Mouse (Mus musculus) mesoderm, embryonic 11.5 days (tissue): ENCODE measurements at regions not wholly inside any gene's neighbourhood (a gene's known extent, or its start where the extent isn't known, plus 50 kb on each side); places are given as distances from the start of the nearest gene placed in this dataset.
A peak's percentile ranks its signal among the peaks of the same experiment; 100 is the strongest.

Experiments
- DNase-seq: peaks from one replicate; pipeline ENCODE4 v3.0.0-alpha.2; 2012; ENCODE audit warnings: low read depth, low spot score

DNA sequence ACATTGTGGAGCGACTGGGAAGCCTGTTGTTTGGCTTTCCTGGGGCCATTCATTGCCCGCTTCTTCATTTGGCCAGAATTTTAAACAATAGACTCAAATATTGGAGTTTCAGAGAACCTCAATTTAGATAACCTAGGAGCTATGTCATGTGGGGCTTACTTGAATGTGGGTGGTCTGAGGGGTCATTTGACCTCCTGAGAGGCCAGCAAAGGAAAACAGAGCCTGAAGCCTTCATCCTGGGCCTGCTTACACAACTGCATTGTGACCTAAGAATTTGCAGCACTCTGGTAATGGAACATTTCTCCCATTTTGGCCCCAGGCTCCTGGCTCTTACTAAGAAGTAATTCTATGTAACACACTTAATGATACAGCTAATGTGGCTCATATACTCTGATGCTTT is 348.2 kb downstream of the Fat4 start:
- peak; percentile 30 for DNase-seq

- DNase-seq, result no peak
Measured at GRCm38 (mm10) chr3:39248712-39249111, 362.0 kb downstream of the Fat4 start.

DNA sequence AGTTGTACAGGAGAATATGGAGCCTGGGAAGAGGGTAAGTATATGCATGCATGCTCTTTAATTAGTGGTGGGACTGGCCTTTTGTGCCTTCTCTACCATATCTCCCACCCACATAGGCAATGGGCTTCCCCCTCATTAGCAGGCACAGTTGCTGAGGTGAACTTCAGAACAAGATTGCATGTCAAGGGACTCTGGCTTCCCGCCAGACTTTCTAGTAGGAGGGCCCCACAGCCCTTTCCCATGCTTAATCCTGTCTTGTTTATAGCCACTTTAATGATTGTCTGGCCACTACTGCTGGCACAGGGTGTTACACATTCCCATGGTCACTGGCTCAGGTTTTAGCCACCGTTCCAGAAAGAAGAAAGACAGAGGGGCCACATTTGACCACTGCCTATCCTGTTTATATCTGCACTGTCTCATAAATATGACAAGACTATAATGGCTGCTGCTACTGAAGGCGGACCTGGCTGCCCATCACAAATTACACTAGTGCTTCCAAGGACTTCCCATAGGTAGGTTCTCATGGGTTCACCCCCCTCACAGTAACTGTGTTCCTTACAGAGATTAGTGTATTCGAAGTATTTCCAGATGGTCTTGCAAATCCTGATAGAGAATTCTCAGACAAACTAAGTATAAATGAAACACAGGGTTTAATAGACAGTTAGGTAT is 362.6 kb downstream of the Fat4 start:
- no peak for DNase-seq

GRCm38 (mm10) chr3:39253076-39253475 is 366.3 kb downstream of the Fat4 start:
- no peak for DNase-seq

DNA sequence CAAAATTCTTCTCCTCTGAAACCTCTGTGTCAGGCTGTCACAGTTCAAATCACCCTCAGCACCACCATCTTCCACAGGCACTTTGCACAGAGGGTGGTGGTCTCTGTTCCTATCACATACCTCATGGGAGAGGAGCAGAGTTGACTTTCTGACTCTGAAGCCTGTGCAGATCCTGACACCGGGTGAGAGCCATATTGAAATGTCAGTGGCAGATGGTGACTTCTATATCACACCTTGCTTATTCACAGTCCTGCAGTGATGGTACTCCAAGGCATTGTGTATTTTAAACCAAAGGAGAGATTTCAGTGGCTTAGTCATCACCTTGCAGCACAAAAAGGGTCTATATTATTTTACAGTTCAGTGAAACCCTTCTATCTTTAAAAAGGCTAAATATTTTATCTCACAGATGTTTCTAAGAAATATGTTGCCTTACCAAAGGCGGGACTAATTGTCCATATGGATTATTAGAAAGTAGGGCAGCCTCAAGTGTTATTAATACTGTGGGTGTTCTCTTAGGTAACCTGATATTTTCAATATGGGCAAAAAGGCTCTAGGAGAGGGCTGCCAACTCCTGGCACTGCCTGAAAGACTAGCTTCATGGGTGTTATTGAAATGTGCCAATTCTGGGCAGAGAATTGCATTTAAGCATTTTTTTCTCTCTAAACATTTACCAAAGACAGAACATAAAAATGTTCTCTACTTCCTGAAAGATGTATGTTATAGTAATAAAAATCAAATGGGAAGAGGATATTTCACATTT is 378.1 kb downstream of the Fat4 start:
- no peak for DNase-seq

- DNase-seq, result no peak
Measured at GRCm38 (mm10) chr3:39265606-39266005, 378.9 kb downstream of the Fat4 start.

GRCm38 (mm10) chr3:39269388-39269787 is 382.6 kb downstream of the Fat4 start:
- no peak for DNase-seq

DNA sequence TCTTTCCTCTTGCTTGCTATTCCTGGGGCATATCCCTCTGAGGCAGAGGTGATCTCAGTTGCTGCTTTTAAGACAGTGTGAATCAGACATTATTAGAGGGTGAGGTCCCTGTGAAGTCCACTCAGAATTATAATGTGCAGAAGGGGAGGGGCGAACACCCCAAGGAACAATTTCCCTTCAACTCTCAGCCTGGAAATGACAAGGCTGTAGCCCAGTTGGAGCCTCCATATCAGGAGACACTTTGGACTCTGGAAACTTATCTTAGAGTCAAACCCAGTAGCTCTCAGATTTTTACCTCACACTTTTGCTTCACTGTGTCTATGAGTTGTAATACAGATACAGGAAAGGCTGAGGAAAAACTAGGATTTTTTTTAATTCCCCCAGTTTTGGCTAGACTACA is 385.9 kb downstream of the Fat4 start:
- DNase-seq, result no peak

- DNase-seq, result no peak
Measured at GRCm38 (mm10) chr3:39276897-39277296, 390.2 kb downstream of the Fat4 start.

- DNase-seq, result no peak
Measured at GRCm38 (mm10) chr3:39277310-39277709, 390.6 kb downstream of the Fat4 start.

- DNase-seq, result no peak
Measured at GRCm38 (mm10) chr3:39295255-39295654, 408.5 kb downstream of the Fat4 start.

DNA sequence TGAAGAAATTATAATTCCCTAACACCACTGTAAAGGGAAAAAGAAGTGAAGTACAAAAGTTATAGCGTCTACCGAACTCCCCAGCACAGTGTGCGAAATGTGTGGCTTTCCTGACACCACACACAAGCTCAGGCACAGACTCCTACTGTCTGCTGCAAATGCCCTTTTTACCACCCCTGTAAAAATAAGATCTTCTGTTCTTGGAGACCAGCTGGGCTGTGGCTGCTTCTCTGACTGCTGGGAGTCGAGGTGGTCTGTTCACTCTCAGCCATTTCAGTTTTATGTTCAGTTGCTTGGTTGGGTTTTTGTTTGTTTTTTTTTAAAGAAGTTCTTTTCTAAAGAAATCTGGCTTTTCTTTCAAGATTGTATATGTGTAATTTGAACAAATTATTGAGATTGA is 409.5 kb downstream of the Fat4 start:
- no peak for DNase-seq

- DNase-seq, result no peak
Measured at GRCm38 (mm10) chr3:39309487-39309886, 422.7 kb downstream of the Fat4 start.

- DNase-seq, result no peak
Measured at GRCm38 (mm10) chr3:39313563-39313962, 426.8 kb downstream of the Fat4 start.

DNA sequence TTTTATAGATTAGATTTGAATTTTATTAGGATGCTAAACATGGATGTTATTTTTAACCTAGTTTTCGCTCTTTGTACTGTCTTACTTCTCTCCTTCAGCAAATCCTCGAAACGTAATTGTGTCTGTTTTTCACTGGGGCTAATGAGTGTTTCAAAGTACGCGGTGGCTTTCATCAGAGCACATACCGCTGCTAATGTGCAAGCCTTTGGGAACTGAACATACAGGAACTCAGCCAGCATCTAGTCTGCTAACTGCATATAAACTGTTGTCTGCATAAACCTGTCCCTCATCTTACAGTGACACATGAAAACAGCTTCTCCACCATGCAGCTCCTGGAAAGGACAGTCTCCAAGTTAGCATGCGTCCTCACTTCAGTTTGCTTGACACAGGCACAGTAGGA is 434.1 kb downstream of the Fat4 start:
- DNase-seq, result no peak

GRCm38 (mm10) chr3:39322225-39322624 is 435.5 kb downstream of the Fat4 start:
- peak; percentile 82 for DNase-seq

GRCm38 (mm10) chr3:39335612-39336230 is 449.0 kb downstream of the Fat4 start:
- DNase-seq, result peak; percentile 24

DNA sequence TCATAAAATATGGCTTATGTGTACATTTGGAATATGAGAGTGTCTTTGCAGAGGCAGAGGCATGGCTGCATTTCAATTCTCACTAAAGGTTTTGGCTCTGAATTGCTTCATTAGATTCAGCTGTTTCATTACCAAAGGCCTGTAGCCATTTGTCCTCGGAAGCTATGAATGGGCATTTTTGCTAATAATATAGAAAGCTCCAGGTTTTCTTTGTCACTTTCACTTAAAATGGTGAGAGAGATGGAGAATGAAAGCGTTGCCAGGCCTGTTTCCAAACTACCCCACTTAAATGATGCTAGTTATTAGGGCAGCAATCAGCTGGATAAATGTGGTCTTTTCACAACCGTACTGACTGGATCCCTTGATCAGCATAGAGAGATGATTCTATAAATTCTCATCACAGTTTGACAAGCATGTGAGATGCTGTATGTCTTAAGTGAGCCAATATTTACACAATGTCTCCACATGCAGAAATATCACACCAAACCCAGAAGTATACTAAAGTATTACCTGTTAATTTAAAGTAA is 454.5 kb downstream of the Fat4 start:
- DNase-seq, result no peak

DNA sequence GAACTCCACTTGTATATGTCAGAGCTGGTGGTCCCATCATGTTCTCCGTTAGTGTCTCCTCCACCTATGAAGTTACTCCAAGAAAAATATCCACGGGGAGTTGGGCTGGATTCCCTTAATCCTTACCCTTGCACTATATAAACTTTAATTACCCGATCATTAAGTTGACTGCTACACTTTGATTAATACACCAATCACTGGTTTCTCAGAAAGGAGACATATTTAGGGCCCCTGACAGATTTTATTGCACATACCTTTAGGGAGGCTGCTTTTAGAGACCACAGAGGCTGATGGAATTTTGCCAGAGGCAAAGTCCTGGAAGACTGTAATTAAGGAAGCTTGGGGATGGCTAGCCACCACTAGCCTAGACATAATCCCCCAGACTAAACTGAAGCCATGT is 457.3 kb downstream of the Fat4 start:
- DNase-seq, result peak; percentile 17

- no peak for DNase-seq
Measured at GRCm38 (mm10) chr3:39347578-39347977, 460.8 kb downstream of the Fat4 start.

DNA sequence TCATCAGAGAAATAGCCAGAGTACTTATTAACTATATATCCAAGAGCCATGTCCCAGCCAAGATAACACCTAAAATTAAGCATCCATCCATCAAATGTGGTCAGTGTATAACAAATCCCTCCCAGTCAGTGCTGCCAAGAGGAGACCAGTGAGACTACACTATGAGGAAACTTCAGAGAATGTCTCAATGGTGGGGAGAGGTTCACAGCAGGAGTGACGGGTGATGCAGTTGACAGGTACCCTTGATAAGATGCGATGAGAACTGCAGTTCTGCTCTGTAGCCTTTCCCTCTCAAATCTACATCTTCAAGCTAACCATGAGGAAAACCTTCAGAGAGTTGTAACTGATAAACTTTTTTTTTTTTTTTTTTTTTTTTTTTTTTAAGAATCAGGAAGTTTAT is 470.3 kb downstream of the Fat4 start:
- DNase-seq, result no peak

DNA sequence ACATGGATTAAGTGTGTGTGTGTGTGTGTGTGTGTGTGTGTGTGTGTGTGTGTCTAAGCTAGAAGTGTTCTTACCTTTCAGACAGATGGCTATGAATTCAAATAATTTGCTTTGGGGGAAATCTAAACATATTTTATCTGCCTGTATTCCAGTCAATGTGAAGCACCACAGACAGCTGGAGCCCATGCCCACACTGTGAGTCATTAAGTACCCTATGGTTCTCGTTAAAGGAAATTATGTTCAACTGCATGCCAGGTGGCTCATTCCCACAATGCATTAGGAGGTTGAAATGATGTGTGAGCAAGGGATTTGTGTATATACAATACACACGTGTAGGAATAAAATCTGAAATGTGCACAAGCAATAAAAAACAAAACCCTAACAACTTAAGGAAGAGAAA is 473.5 kb downstream of the Fat4 start:
- no peak for DNase-seq

DNA sequence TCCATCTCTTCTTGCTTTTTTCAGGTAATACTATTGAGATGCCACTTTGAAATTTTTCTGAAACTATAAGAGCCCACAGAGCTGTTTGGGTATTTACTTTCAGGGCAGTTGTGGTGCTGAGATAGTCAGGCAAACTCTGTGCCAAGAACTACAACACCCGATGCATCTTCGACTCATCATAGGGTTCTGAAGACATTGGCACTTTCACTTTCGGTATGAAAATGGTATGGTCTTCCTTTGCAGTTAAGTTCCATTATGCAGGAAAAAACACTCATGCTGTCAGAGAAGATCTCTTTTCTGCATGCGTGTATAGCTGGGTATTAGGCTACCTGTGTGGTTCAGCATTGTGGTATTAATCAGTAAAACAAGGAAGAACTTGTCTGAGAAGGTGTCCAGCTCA is 484.2 kb downstream of the Fat4 start:
- no peak for DNase-seq
